Comparison of ENCODE assay signal across 12 mouse cellular contexts in the genomic region with DNA sequence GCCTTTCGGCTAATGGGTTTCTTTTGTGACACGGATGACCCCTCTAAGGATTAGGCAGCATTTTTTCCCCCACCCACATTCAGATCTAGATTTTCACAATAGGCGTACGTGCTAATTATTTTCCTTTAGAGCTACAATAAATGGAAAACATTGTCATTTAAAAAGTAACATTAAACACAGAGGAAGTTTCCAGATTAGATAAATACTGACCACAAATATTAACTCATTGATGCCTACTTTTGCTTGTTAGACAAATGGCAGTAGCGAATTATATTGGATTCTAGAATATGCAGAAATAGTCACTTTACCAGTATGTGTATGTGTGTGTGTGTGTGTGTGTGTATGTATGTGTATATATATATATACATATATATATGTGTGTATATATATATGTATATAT.
"Had no signal": no experiment of that assay in that cellular context is flagged by ENCODE, and none has a peak within 500 bp of the region (broad histone marks: within the 10 kb centered on the region; RNA-seq: fewer than 3 reads in every experiment).

No protein-coding gene starts in this region.

- H3K9me3 ChIP-seq: limb, embryonic 13.5 days; midbrain, embryonic 12.5 days; neural tube, embryonic 13.5 days had no signal

- H3K27ac ChIP-seq: kidney, postnatal 0 days; limb, embryonic 13.5 days; midbrain, embryonic 12.5 days; neural tube, embryonic 13.5 days had no signal

- H3K4me3 ChIP-seq: limb, embryonic 13.5 days; midbrain, embryonic 12.5 days; neural tube, embryonic 13.5 days had no signal

- H3K4me2 ChIP-seq: limb, embryonic 13.5 days; midbrain, embryonic 12.5 days had no signal

- H3K9ac ChIP-seq: limb, embryonic 13.5 days; midbrain, embryonic 12.5 days; neural tube, embryonic 13.5 days had no signal

- H3K27me3 ChIP-seq: limb, embryonic 13.5 days; midbrain, embryonic 12.5 days; neural tube, embryonic 13.5 days had no signal

- ATAC-seq: intestine, postnatal 0 days; midbrain, embryonic 16.5 days had no signal

- DNase-seq: kidney, adult 9 months; kidney, postnatal 36 days; left cerebral cortex, postnatal 4 days; lung, adult 18-20 months; retina, postnatal 1 day; thymus, postnatal 36 days had no signal
